Mouse (Mus musculus) C2C12 (cell line): Measurements from ENCODE around the gene Prrx2.

Source experiments
- CEBPB ChIP-seq: IDR thresholded peaks from one replicate; pipeline ENCODE4 v1.6.1; 2011; ENCODE audit warnings: low read depth, mild to moderate bottlenecking, control low read depth, moderate library complexity
- CTCF ChIP-seq: IDR thresholded peaks from one replicate; pipeline ENCODE4 v1.5.1; 2011; ENCODE audit not compliant: control insufficient read depth, insufficient read depth, insufficient read length
- MYOD1 ChIP-seq: IDR thresholded peaks from one replicate; pipeline ENCODE4 v1.6.1; 2011; ENCODE audit warnings: low read depth; ENCODE audit not compliant: control insufficient read depth, insufficient read length
- USF1 ChIP-seq: IDR thresholded peaks from one replicate; pipeline ENCODE4 v1.6.1; 2011; ENCODE audit warnings: low read depth, mild to moderate bottlenecking, control low read depth, moderate library complexity

DNA sequence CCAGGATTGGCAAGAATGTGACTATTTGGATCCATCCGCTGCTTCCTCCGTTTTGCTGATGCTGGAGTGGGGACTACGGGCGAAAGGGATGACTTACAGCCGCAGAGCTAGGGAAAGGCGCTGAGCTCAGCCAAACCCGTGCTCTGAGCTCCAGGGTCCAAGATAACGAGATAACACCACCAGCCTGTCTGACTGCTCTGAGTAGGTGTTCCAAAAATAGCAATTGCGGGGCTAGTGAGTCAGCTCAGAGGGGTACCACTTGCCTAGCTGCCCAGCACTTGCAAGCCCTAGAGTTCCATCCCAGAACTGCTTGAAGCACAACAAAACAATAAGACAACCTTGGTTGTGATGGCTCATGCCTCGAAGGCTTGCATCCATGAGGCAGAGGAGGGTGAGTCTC lies 7.8 kb downstream of the Prrx2 start:
- TF ChIP-seq CTCF (no peak), MYOD1 (no peak), USF1 (no peak), CEBPB (no peak)
